Mouse (Mus musculus): ENCODE results near the gene Dcaf6.

- no peak for TF ChIP-seq CTCF (IDR thresholded peaks at IDR 0.05; ENCODE audit: low read depth, low read length)
- no peak for TF ChIP-seq POLR2A (IDR thresholded peaks at IDR 0.05; ENCODE audit: extremely low read depth, insufficient read depth, low read length)
Measured at GRCm38 (mm10) chr1:165468971-165469370, 8.7 kb upstream of the Dcaf6 start.
